Mouse (Mus musculus) cortical plate, adult 2 months (tissue): ENCODE measurements around the gene Gm21974.

Experiments used
- CTCF ChIP-seq: fragments of 200-500 bp; IDR thresholded peaks from 2 replicates; pipeline ENCODE4 v1.5.1; 2011; ENCODE audit warnings: mild to moderate bottlenecking, control low read depth, low read length; ENCODE audit not compliant: insufficient read depth; ENCODE audit errors: extremely low read depth
- POLR2A ChIP-seq: fragments of 200-500 bp; IDR thresholded peaks from 2 replicates; pipeline ENCODE4 v1.6.1; 2011; ENCODE audit warnings: mild to moderate bottlenecking, low read length, control low read depth; ENCODE audit not compliant: insufficient read depth; ENCODE audit errors: extremely low read depth

DNA sequence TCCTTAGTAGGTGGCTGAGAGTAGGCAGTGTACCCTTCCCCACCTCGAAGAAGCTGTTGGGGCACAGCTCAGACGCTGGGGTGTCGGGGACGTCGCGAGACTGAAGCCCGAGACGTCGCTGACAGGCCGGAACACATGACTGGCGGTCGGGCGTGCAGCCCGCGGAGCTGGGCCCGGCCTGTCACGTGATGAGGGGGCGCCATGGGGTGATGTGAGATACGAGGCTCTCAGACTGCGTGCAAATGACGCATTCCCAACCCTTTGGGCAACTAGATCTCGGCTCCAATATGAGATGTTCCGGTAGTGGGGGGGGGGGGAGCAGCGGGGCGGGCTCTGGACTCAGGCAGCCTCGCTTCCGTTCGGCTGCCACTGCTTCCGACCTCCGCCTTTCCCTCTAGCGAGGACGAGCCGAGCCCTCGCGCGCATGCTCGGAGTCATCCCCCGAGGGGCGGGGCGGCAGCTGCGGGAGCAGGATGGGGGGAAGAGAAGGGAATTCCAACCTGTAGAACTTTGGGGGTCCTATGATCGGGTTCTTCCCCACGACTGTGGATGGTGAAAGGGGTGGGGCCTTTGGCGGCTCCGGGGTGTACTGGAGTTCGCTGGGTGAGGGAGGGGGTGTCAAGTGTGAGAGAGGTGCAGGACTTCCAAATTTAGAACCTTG lies 53.8 kb downstream of the Gm21974 start:
- TF ChIP-seq CTCF (no peak), POLR2A (peak; percentile 79)
